Mouse (Mus musculus): ENCODE data around the gene Amigo2.

DNA sequence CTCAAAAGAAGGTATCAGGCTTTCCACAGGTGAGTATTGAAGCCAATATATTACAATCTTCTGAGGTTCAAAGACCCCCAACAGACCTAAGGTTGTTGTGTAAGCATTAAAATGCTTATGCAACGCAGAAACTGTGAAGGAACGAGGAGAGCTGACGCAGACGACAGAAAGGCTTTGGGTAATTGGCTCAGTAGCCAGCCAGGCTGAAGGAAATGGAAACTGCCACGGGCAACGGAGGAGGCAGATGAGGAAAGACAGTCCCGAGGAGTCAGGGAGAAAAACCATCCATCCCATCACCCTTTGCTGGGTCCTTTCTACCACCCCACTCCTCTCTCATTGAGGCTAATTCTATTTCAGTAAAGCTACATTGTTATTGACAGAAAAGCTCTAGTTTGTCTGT is 50.4 kb downstream of the Amigo2 start:
- no peak for TF ChIP-seq EP300 (IDR thresholded peaks at IDR 0.05; ENCODE audit: low read depth in 1 of 2, low read length in 2 of 2)
- TF ChIP-seq MEF2A (IDR thresholded peaks at IDR 0.05; ENCODE audit: extremely low read depth, insufficient replicate concordance, low read depth, low read length, poor library complexity, severe bottlenecking) = no peak
- no peak for TF ChIP-seq CTCF (IDR thresholded peaks at IDR 0.05 in 2 of 3, conservative IDR thresholded peaks at IDR 0.05 in 1 of 3; ENCODE audit: control insufficient read depth in 1 of 3, insufficient read depth in 1 of 3, low read depth in 2 of 3, low read length in 3 of 3, poor library complexity in 1 of 3, severe bottlenecking in 1 of 3)
- TF ChIP-seq POLR2A (IDR thresholded peaks at IDR 0.05; ENCODE audit: control insufficient read depth in 1 of 2, insufficient read depth in 1 of 2, low read depth in 1 of 2, low read length in 2 of 2, poor library complexity in 1 of 2) = no peak
- no peak for TF ChIP-seq USF1 (IDR thresholded peaks at IDR 0.05; ENCODE audit: low read depth, low read length)

Measured in MEL (cell line).